Mouse (Mus musculus) liver, embryonic 11.5 days (tissue): Measurements from ENCODE around the gene Hoxa3. TPM values are rescaled to one million over a fixed set of nuclear protein-coding genes. Genes with fewer than 3 reads are reported as not detected.

Experiments
- ATAC-seq: fragments of 200-750 bp; cut with Nextera tagmentation; replicated peaks from 2 replicates; pipeline ENCODE4 v1.8.0; 2017; ENCODE audit warnings: moderate number of reproducible peaks, mild to moderate bottlenecking, moderate TSS enrichment, moderate library complexity; ENCODE audit not compliant: low FRiP score
- DNase-seq: peaks from one replicate; pipeline ENCODE4 v3.0.0-alpha.2; 2017; ENCODE audit warnings: low spot score
- H3K27ac ChIP-seq: fragments of 300-500 bp; sonication (generic); 2 replicates; pipeline ENCODE4 v1.5.1; 2014; ENCODE audit warnings: mild to moderate bottlenecking, low read depth, low read length, control low read depth
- H3K27me3 ChIP-seq: fragments of 300-500 bp; sonication (generic); replicated peaks from 2 replicates; pipeline ENCODE4 v1.6.1; 2014; ENCODE audit warnings: low read length, mixed read lengths; ENCODE audit not compliant: control insufficient read depth, insufficient read depth
- H3K36me3 ChIP-seq: fragments of 300-500 bp; sonication (generic); 2 replicates; pipeline ENCODE4 v1.6.1; 2014; ENCODE audit warnings: mild to moderate bottlenecking, low read length, moderate library complexity, mixed read lengths; ENCODE audit not compliant: control insufficient read depth, insufficient read depth
- H3K4me1 ChIP-seq: fragments of 300-500 bp; sonication (generic); replicated peaks from 2 replicates; pipeline ENCODE4 v1.6.1; 2014; ENCODE audit warnings: low read length, mixed read lengths; ENCODE audit not compliant: control insufficient read depth, insufficient read depth
- H3K4me2 ChIP-seq: fragments of 300-500 bp; sonication (generic); 2 replicates; pipeline ENCODE4 v1.6.1; 2014; ENCODE audit warnings: mild to moderate bottlenecking, control low read depth, moderate library complexity
- H3K4me3 ChIP-seq: fragments of 300-500 bp; sonication (generic); 2 replicates; pipeline ENCODE4 v1.5.1; 2014; ENCODE audit warnings: low read depth, low read length, control low read depth
- H3K9ac ChIP-seq: fragments of 300-500 bp; sonication (generic); 2 replicates; pipeline ENCODE4 v1.6.1; 2014; ENCODE audit warnings: low read depth, low read length, control low read depth
- H3K9me3 ChIP-seq: fragments of 300-500 bp; sonication (generic); 2 replicates; pipeline ENCODE4 v1.6.1; 2016; ENCODE audit warnings: low read length, inconsistent platforms, mixed read lengths; ENCODE audit not compliant: control insufficient read depth
- WGBS: fragments of 180-500 bp; shearing (Covaris S2); extraction: QIAGEN DNeasy Blood & Tissue Kit; methylation state at CpG from one replicate; pipeline ENCODE4 v1.1.7; 2014; 5-methylcytosine and 5-hydroxymethylcytosine counted together
- polyA plus RNA-seq: library from polyadenylated mRNA; unstranded; fragments of >200 nt; fragmentation: Nextera tagmentation; extraction: Ambion mirVana; gene quantifications from 2 replicates; pipeline ENCODE4 v1.2.1, GENCODE M21; 2014

Hoxa3 gene
- polyA plus RNA-seq, 1 experiment from 2014 or later = 2.9 TPM

DNA sequence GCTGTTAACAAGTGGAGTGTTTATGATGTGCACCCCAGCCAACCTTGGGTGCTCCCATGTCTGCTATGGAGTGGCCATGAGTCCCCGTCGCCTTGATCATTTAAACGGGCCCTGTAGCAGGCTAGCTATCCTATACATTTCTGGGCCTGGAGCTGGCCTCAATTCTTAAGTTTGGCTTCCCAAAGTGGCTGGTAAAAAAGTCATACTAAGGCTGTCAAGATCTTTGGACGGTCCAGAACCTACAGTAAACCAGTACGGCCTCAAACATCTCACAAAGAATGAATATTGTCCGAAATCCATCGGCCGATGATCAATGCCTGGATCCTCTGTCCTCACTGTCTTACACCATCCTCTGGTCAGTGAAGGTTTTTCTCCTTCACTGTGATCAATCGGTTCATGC lies 22.1 kb upstream of the Hoxa3 start:
- Histone ChIP-seq H3K36me3 (no peaks in the 10 kb centered on the region), H3K27ac (no peak overlapping the region), H3K9me3 (no peaks in the 10 kb centered on the region), H3K4me3 (no peak overlapping the region), H3K27me3 (peaks cover 96% of the 10 kb centered on the region), H3K4me1 (no peaks in the 10 kb centered on the region), H3K4me2 (no peak overlapping the region), H3K9ac (no peak overlapping the region)
- WGBS = 29% methylated on average over 9 of the region's 9 CpGs
- ATAC-seq (no peak), DNase-seq (no peak)

DNA sequence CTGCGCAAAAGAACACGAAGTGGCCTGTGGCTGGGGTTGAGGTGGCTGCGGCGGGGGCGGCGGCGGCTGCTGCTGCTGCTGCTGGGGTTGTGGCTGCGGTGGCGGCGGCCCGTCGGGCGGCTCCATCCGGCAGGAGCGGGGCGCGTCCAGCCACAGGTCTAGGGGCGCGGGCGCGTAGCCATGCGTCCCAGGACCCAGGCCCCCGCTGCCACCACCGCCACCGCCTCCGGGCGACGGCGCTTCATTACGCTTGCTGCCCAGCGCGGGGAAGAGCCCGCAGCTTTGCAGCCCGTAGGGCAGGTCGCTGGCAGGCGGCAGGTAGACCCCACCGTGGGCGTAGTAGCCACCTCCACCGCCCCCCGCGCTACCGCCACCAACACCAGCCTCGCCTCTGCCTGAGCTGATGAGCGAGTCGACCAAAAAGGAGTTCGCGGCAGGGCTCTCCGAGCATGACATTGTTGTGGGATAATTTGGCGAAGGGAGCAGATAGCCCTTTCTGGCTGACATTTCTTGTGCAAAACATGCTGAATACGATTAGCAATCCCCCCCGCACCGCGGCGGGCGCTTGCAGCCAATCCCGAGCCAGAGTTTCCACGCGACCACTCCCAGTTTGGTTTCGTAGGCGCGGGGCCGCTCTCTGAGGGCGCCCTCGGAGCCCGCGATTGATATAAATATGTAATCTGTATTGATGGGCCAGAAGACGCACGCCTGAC lies 21.4 kb upstream of the Hoxa3 start:
- Histone ChIP-seq H3K36me3 (no peaks in the 10 kb centered on the region), H3K4me2 (no peak overlapping the region), H3K27ac (no peak overlapping the region), H3K4me3 (peak overlapping the region; percentile 26), H3K4me1 (no peaks in the 10 kb centered on the region), H3K9me3 (no peaks in the 10 kb centered on the region), H3K9ac (no peak overlapping the region), H3K27me3 (peaks cover 96% of the 10 kb centered on the region)
- DNase-seq = no peak
- ATAC-seq = no peak
- 2% methylated on average over 67 of the region's 68 CpGs for WGBS

DNA sequence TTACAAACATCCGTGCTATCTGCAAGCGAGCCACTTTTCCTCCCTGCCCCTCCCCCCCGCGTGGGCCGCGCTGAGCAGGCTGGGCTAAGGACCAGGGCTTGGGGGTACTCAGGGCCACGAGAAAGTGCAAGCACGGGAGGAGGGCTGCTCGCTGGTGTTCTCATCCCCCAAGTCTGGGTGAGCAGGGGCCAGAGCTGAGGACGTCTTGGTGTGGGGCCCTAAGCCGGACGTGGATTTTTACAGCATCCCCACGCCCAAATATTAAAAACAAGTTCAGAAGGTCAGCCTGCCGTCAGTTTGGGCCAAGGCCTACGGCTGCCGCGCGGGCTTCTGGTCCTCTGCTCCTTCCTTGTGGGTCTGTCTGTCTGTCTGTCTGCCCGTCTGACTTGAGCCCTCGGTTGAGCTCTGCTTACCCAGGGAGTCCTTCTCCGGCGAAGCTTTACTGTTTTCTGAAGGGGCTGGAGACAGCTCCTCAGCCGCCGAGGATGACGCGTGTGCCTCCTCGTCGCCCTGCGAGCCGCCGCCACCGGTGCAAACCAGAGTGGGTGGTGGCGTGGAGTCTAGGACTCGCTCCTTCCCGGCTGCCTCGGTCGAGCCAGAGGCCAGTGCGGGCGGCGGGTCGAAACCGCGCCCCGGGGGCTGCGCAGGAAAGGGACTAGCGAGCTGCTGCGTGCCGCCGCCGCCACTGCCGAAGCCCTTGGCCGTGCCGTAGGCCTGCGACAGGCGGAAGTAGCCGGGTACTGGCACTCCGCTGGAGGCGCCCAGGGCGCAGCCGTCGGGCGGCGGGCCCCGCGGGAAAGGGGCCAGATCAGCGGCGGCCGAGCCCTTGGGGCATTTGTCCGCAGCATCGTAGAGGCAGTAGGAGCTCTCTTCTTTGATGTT lies 20.7 kb upstream of the Hoxa3 start:
- Histone ChIP-seq H3K27ac (no peak overlapping the region), H3K4me2 (no peak overlapping the region), H3K27me3 (peaks cover 98% of the 10 kb centered on the region), H3K9ac (no peak overlapping the region), H3K4me3 (peak overlapping the region; percentile 26), H3K9me3 (no peaks in the 10 kb centered on the region), H3K36me3 (no peaks in the 10 kb centered on the region), H3K4me1 (no peaks in the 10 kb centered on the region)
- DNase-seq (no peak), ATAC-seq (no peak)
- WGBS = 2% methylated on average over 70 of the region's 70 CpGs

DNA sequence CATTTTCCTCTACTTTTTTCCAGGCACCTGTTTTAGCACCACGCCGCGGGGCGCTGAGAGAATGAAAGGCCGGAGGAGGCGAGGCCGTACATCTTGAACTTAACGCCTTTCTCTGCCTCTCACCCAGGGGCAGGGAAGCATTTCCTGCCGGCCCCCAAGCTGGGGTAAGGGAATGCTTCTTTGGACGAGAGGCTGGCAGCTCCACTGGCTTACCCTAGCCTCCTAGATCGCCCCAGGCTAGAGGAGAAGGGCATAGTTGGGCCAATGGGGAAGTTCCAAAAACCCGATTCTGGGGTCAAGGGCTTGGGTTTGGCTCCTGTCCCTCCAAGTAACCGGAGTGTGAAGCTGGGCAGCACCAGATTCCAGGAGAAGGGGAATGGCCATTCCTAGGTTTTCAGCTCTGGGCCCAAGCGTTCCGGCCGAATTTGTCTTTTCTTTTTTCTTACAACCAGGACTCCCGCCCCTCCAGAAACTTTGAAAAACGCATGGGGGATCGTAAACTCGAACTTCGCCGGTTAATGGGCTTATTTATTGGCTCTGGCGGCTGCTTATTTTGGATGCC lies 19.9 kb upstream of the Hoxa3 start:
- WGBS = 3% methylated on average over 23 of the region's 23 CpGs

DNA sequence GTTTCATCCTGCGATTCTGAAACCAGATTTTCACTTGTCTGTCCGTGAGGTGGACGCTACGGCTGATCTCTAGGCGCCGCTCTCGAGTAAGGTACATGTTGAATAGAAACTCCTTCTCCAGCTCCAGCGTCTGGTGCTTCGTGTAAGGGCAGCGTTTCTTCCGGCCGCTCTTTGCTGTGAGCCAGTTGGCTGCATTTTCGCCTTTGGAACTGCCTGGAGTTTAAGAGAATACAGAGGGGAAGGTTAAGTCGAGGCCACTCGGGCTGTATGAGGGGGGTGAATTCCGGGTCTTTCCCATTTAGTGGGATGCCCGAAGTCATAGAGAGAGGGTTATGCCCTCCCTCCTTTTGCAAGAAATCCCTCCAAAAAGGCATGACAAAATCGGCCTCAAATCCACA lies 19.4 kb upstream of the Hoxa3 start:
- peaks cover 96% of the 10 kb centered on the region for H3K27me3 ChIP-seq
- no peaks in the 10 kb centered on the region for H3K9me3 ChIP-seq
- peak overlapping the region; percentile 23; the same call in 1 of the 2 replicates for H3K4me2 ChIP-seq
- DNase-seq (no peak), ATAC-seq (no peak)
- 0 out of 2 replicates have a peak overlapping the region, but pooled peaks have one; percentile 1 for H3K4me3 ChIP-seq
- WGBS = 1% methylated on average over 18 of the region's 18 CpGs
- no peak overlapping the region for H3K9ac ChIP-seq
- H3K4me1 ChIP-seq = no peaks in the 10 kb centered on the region
- H3K27ac ChIP-seq = no peak overlapping the region
- H3K36me3 ChIP-seq = no peaks in the 10 kb centered on the region

More for the DNA sequence above, 19.9 kb upstream of the Hoxa3 start:
- Histone ChIP-seq H3K9ac (no peak overlapping the region), H3K9me3 (no peaks in the 10 kb centered on the region), H3K4me1 (no peaks in the 10 kb centered on the region), H3K27me3 (peaks cover 96% of the 10 kb centered on the region), H3K27ac (no peak overlapping the region), H3K36me3 (no peaks in the 10 kb centered on the region), H3K4me2 (no peak overlapping the region; the same call in 1 of the 2 replicates), H3K4me3 (no peak overlapping the region)
- ATAC-seq (no peak), DNase-seq (no peak)

DNA sequence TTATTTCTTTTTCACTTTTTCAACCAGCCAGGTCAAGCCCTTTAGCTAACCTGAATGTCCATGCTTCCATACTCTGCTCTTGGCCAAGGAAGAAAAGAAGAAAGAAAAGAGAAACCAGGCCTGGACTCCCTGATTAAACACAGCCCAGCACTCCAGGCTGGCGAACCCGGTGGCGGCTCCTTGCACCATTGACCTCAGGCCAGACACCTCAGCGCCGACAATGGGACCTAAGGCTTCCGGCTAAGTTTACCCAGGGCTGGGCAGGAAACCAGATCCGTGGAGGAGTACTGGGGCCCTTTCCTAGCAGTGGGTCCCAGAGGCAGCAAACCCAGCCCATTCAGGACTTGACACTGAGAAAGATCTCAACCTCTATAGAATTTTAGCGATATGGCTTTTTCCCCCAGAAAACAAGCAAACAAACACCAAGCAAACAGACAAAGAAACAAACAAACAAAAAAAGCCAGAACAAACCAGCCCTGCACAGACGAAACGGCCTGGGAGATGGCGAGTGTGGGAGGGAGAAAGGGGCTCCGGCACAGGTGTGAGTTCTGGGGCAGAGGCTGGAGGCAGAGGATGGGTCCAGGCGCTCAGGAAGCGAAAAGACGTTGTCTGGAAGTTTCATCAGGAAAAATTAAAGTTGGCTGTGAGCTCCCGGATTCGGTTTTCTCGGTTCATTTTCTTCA lies 18.9 kb upstream of the Hoxa3 start:
- no peak overlapping the region; the same call in 1 of the 2 replicates for H3K4me2 ChIP-seq
- H3K9ac ChIP-seq = no peak overlapping the region

DNA sequence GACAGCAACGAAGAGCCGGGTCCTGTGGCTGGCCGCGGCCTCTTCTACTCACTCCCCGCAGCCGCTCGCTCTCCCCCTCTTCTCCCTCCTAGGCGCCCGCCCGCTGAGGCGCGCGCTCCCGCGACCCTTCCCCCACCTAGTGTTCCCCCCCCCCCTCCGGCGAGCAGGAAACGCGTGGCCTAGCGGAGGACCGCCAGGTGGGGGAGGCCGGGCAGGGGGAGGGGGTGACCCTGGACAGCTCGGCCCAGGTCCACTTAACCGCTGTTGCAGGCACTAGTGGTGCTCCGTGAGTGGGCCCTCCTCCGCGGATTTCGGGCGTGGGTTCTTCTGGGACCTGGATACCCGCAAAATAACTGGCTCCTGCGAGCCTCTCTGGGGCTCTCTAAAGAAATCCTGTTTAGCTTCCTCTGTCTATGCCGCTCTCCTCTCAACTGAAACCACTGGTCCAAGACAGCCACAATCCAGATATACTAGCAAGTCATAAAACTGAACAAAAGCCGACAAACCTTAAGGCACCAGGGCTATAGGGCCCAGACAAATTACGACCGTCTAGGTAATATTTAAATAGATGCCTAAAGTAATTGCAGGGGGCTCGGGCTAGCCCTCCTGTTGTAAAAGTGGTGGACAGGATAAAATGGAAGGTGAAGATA lies 17.5 kb upstream of the Hoxa3 start, which contains the start of gene Hoxa9:
Gene Hoxa9 (minus strand): TSS at position 574 of the 650 bp plus-strand sequence.
- WGBS = 2% methylated on average over 33 of the region's 36 CpGs
- Histone ChIP-seq H3K4me1 (no peaks in the 10 kb centered on the region), H3K36me3 (no peaks in the 10 kb centered on the region), H3K4me3 (peak within 1 kb of the TSS; percentile 23), H3K9ac (no peak within 1 kb of the TSS), H3K4me2 (no peak within 1 kb of the TSS), H3K27ac (no peak within 1 kb of the TSS), H3K9me3 (no peaks in the 10 kb centered on the region), H3K27me3 (peaks cover 96% of the 10 kb centered on the region)
- DNase-seq = no peak
- no peak for ATAC-seq

More for the DNA sequence above, 18.9 kb upstream of the Hoxa3 start:
- no peaks in the 10 kb centered on the region for H3K4me1 ChIP-seq
- 2% methylated on average over 18 of the region's 18 CpGs for WGBS
- H3K27me3 ChIP-seq = peaks cover 96% of the 10 kb centered on the region
- H3K27ac ChIP-seq = no peak overlapping the region
- no peaks in the 10 kb centered on the region for H3K36me3 ChIP-seq
- H3K9me3 ChIP-seq = no peaks in the 10 kb centered on the region
- H3K4me3 ChIP-seq = 0 out of 2 replicates have a peak overlapping the region, but pooled peaks have one; percentile 1
- ATAC-seq = no peak
- no peak for DNase-seq
